Mouse (Mus musculus) C2C12 (cell line): ENCODE measurements around the gene Hmgb1. TPM values are rescaled to one million over a fixed set of nuclear protein-coding genes. Genes with fewer than 3 reads are reported as not detected.

Experiments used
- H3K27me3 ChIP-seq: one replicate; pipeline ENCODE4 v1.6.1; 2011; ENCODE audit not compliant: control insufficient read depth, insufficient read depth, insufficient read length
- H3K36me3 ChIP-seq: one replicate; pipeline ENCODE4 v1.6.1; 2011; ENCODE audit not compliant: control insufficient read depth, insufficient read depth
- H3K4me3 ChIP-seq: one replicate; pipeline ENCODE4 v1.5.1; 2011; ENCODE audit warnings: mild to moderate bottlenecking, control low read depth; ENCODE audit not compliant: poor library complexity, insufficient read depth, severe bottlenecking
- H3K79me2 ChIP-seq: one replicate; pipeline ENCODE4 v1.6.1; 2011; ENCODE audit not compliant: control insufficient read depth, insufficient read depth
- H3K79me3 ChIP-seq: one replicate; pipeline ENCODE4 v1.6.1; 2011; ENCODE audit warnings: low read depth, control low read depth
- H3ac ChIP-seq: one replicate; pipeline ENCODE3; 2011; ENCODE audit warnings: low read depth; ENCODE audit not compliant: control insufficient read depth, insufficient read length
- CEBPB ChIP-seq: IDR thresholded peaks from one replicate; pipeline ENCODE4 v1.6.1; 2011; ENCODE audit warnings: low read depth, mild to moderate bottlenecking, control low read depth, moderate library complexity
- CTCF ChIP-seq: IDR thresholded peaks from one replicate; pipeline ENCODE4 v1.5.1; 2011; ENCODE audit not compliant: control insufficient read depth, insufficient read depth, insufficient read length
- FOSL1 ChIP-seq: IDR thresholded peaks from one replicate; pipeline ENCODE4 v1.8.0; 2011; ENCODE audit warnings: mild to moderate bottlenecking, low read length; ENCODE audit not compliant: poor library complexity, insufficient read depth, severe bottlenecking
- MAX ChIP-seq: IDR thresholded peaks from one replicate; pipeline ENCODE4 v1.6.1; 2011; ENCODE audit warnings: mild to moderate bottlenecking, control low read depth
- MYOD1 ChIP-seq: IDR thresholded peaks from one replicate; pipeline ENCODE4 v1.6.1; 2011; ENCODE audit warnings: low read depth; ENCODE audit not compliant: control insufficient read depth, insufficient read length
- MYOG ChIP-seq: IDR thresholded peaks from one replicate; pipeline ENCODE4 v1.6.1; 2011; ENCODE audit not compliant: control insufficient read depth, insufficient read length; ENCODE audit errors: extremely low read depth
- USF1 ChIP-seq: IDR thresholded peaks from one replicate; pipeline ENCODE4 v1.6.1; 2011; ENCODE audit warnings: low read depth, mild to moderate bottlenecking, control low read depth, moderate library complexity
- polyA plus RNA-seq: library from polyadenylated mRNA; unstranded; fragments of >200 nt; fragmentation: generic; extraction: Trizol; gene quantifications from one replicate; pipeline ENCODE4 v1.2.1, GENCODE M21; 2012; ENCODE audit warnings: missing spikeins

Gene Hmgb1
- polyA plus RNA-seq, 1 experiment = 185 TPM

DNA sequence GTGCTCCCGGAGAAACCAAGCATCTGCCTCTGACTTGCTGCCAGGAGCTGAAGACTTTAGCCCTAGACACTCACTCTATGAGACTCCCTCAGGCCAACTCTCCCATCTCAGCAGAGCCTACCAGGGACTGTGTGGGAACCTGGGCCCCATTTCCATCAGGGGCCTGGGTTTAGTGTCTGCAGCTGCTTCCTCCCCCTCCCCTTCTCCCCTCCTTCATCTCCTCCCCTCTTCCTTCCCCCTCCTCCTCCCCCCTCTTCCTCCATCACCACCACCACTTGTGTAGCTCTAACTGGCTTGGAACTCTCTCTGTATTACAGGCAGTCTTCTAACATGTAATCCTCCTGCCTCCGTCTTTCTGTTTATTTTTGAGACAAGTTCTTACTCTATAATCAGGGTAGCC lies 154.2 kb downstream of the Hmgb1 start:
- Histone ChIP-seq H3K4me3 (no peak overlapping the region), H3K27me3 (no peaks in the 10 kb centered on the region), H3K36me3 (no peaks in the 10 kb centered on the region), H3ac (no peak overlapping the region), H3K79me2 (no peaks in the 10 kb centered on the region), H3K79me3 (no peaks in the 10 kb centered on the region)
- no peak for TF ChIP-seq FOSL1
- TF ChIP-seq MAX = no peak
- no peak for TF ChIP-seq MYOG
- no peak for TF ChIP-seq CTCF
- TF ChIP-seq USF1 = no peak

GRCm38 (mm10) chr5:149028394-149028793 lies 155.9 kb downstream of the Hmgb1 start:
- no peaks in the 10 kb centered on the region for H3K79me3 ChIP-seq
- no peaks in the 10 kb centered on the region for H3K27me3 ChIP-seq
- H3ac ChIP-seq = no peak overlapping the region
- TF ChIP-seq FOSL1 (no peak), MAX (no peak)
- no peaks in the 10 kb centered on the region for H3K36me3 ChIP-seq
- H3K79me2 ChIP-seq = no peaks in the 10 kb centered on the region
- H3K4me3 ChIP-seq = no peak overlapping the region

DNA sequence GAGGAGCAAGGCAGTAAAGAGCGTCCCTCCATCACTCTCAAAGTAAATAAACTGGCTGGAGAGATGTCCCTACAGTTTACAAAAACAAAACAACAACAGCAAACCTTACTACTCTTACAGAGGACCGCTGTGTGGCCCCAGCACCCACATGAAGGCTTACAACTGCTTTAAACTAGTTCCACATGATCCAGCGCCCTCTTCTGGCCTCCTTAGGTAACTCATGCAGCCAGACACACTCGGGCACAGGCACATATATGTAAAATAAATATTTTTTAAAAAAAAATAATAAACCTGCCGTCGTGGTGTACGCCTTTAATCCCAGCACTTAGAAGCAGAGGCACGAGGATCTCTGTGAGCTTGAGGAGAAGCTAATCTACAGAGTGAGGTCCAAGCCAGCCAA lies 156.9 kb downstream of the Hmgb1 start:
- no peak for TF ChIP-seq CEBPB
- no peak for TF ChIP-seq MYOG

GRCm38 (mm10) chr5:149021120-149021519 lies 163.2 kb downstream of the Hmgb1 start:
- H3K36me3 ChIP-seq = no peaks in the 10 kb centered on the region
- H3K79me3 ChIP-seq = no peaks in the 10 kb centered on the region
- H3K79me2 ChIP-seq = no peaks in the 10 kb centered on the region
- TF ChIP-seq CEBPB = no peak
- H3K4me3 ChIP-seq = no peak overlapping the region
- H3K27me3 ChIP-seq = no peaks in the 10 kb centered on the region
- no peak overlapping the region for H3ac ChIP-seq

More for the DNA sequence above, 156.9 kb downstream of the Hmgb1 start:
- Histone ChIP-seq H3K27me3 (no peaks in the 10 kb centered on the region), H3K36me3 (no peaks in the 10 kb centered on the region), H3ac (no peak overlapping the region), H3K79me2 (no peaks in the 10 kb centered on the region), H3K4me3 (no peak overlapping the region), H3K79me3 (no peaks in the 10 kb centered on the region)

GRCm38 (mm10) chr5:149020681-149021062 lies 163.6 kb downstream of the Hmgb1 start:
- no peak for TF ChIP-seq FOSL1
- no peak overlapping the region for H3ac ChIP-seq
- H3K27me3 ChIP-seq = no peaks in the 10 kb centered on the region
- no peaks in the 10 kb centered on the region for H3K79me2 ChIP-seq
- no peaks in the 10 kb centered on the region for H3K36me3 ChIP-seq
- no peak overlapping the region for H3K4me3 ChIP-seq
- no peaks in the 10 kb centered on the region for H3K79me3 ChIP-seq

GRCm38 (mm10) chr5:149020059-149020680 lies 164.1 kb downstream of the Hmgb1 start:
- TF ChIP-seq USF1 (no peak), CEBPB (no peak), MYOG (no peak), MYOD1 (no peak), CTCF (no peak), MAX (no peak), FOSL1 (no peak)
- no peaks in the 10 kb centered on the region for H3K36me3 ChIP-seq
- no peaks in the 10 kb centered on the region for H3K79me3 ChIP-seq
- H3K79me2 ChIP-seq = no peaks in the 10 kb centered on the region
- H3K4me3 ChIP-seq = no peak overlapping the region
- H3ac ChIP-seq = no peak overlapping the region
- no peaks in the 10 kb centered on the region for H3K27me3 ChIP-seq
